Mouse (Mus musculus) spleen, postnatal 4 days (tissue): ENCODE measurements at regions not wholly inside any gene's neighbourhood (a gene's known extent, or its start where the extent isn't known, plus 50 kb on each side); places are given as distances from the start of the nearest gene placed in this dataset.

Experiments
- DNase-seq, 2 experiments: peaks; one replicate each; pipeline ENCODE4 v3.0.0; 2022; ENCODE audit warnings: low spot score in 2 of 2

DNA sequence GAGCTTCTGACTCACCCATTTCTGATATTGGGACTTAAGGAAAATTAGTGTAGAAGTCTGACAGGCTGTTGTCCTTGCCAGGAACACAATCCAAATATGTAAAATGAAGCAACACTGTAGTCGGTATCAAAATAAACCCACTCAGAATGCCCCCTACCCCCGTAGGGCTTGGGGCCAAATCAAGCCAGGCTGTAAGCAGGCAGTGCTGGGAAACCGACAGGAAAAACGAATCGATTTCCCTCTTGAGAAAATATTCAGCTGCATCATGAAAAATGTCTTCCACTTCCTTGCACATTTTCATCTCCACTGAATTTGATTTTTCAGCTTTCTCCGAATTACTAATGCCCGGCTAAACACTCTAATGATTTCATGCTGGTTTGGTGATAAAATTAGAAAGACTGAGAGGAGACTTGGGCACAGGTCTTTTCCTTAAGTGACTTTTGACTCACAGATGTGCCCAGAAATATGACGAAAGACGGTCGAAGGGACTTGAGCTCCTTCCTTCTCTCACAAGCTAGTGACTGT lies 485.7 kb downstream of the Fat4 start:
- no peak for DNase-seq

DNA sequence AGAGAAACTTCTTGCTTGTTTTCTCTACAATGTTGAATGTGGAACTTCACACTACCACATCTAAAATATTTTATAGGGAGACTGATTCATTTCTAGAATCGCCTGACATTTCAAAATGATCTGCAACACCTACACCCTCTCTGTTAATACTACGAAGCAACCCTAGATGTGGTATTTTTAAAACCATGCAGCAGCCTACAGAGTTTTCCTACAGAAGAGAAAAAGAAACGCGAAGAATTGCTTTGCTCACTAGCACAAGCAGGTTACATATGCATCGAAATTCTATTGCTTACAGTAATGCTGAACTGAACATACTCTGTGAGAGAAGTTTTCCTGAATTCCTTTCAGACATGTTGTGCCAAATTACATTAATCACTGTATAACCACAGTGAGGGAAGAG lies 488.7 kb downstream of the Fat4 start:
- DNase-seq, result no peak

DNA sequence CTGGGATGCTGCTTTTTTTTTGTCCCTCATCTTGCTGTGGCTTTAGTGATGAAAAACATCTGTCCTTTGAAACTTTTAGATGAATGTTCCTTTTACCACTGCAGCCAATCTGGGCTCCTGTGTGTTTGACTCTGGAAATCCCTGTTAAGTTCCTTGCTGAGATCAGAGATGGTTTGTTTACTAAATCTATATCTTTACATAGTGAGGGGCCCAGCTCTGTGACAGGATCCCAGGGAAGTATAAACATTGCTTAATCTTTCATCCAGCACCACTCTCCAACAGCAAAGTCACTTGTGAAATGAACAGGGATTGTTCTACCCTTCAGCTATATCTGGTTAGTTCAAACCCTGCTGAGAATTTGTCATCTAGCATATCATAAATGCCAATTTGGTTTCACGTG lies 501.8 kb downstream of the Fat4 start:
- no peak for DNase-seq

DNA sequence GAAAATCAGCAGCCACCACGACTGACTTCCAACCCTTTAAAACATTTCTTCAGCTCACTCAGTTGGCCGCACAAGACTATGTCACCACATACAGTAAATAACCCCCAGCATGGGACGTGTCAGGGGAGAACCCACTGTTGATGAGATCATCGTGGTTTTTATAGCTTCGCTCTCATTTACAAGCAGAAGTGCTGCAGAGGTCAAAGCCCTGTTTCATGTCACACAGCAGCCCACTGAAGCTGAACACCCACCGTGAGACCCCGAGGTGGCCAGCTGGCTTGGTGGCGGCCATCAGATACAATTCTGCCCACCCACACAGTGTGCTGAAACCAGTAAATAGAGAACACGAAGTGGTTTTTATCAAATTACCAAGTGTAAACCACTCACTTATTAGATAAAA lies 503.7 kb downstream of the Fat4 start:
- DNase-seq, result no peak

DNA sequence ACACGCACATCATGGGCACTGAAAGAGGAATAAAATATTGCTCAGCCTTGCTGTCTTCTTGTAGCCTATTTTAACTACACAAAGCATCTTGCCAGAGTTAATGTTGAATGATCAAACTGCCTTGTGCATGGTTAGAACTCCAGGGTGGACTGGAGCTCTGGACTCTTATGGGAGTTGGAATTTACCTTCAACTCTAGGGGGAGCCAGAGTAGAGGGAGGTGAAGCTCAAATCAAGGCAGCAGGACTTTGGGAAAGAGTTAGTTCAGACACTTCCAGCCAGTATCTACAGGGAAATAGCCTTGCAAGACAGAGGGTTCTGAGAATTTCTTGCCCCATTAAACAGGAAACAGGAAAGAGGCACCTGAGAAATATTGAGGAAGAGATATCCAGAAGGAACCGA lies 505.3 kb downstream of the Fat4 start:
- DNase-seq, result no peak

DNA sequence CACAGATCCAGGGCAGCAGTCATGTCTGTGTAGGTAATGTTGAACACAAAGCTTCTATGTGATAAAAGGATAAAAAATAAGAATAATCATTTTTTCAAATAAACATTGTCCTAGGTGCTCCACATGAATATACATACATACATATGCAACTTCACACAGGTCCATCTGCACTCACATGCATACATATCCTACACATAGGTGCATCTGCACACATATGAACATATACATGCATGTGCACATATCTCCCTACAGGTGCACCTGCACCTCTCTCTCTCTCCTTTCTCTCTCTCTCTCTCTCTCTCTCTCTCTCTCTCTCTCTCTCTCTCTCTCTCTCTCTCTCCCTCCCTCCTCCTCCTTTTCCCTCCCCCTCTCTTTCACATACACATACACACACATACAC lies 509.9 kb downstream of the Fat4 start:
- DNase-seq, result no peak

DNA sequence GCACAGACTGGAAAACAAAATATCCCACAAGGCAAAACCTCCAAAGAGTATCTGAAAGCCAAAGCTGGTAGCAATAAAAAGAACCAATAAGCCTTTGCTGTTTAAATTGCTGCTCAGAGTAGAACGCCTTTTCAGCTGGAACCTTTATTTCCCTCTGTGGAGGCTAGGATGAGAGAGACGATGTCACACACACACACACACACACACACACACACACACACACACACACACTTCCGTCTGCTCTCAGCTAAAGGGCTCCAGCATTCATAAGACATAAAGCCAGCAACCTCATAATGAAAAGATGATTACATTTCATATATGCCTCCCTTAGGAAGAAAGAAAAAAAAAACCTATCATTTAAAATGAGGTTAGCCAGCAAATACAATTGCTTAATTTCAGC lies 510.5 kb downstream of the Fat4 start:
- no peak for DNase-seq

DNA sequence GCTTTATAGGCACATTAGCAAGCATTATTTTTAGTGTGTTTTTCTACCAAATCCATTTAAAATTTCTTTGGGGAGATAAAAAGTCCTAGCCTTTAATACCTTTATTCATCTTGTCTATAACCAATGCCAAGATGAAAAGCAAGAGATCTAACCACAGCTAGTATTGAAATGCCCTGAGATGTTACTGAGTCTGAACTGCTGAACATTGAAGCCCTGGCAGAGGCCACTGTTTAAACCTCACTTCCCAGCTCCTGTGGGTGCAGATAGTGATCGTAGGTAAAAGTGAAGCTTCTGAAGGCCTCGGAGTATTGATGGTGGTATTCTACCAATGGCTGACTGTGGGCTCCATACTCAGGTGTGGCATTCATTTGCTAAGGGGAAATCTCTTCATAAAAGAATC lies 510.9 kb downstream of the Fat4 start:
- DNase-seq, result no peak

DNA sequence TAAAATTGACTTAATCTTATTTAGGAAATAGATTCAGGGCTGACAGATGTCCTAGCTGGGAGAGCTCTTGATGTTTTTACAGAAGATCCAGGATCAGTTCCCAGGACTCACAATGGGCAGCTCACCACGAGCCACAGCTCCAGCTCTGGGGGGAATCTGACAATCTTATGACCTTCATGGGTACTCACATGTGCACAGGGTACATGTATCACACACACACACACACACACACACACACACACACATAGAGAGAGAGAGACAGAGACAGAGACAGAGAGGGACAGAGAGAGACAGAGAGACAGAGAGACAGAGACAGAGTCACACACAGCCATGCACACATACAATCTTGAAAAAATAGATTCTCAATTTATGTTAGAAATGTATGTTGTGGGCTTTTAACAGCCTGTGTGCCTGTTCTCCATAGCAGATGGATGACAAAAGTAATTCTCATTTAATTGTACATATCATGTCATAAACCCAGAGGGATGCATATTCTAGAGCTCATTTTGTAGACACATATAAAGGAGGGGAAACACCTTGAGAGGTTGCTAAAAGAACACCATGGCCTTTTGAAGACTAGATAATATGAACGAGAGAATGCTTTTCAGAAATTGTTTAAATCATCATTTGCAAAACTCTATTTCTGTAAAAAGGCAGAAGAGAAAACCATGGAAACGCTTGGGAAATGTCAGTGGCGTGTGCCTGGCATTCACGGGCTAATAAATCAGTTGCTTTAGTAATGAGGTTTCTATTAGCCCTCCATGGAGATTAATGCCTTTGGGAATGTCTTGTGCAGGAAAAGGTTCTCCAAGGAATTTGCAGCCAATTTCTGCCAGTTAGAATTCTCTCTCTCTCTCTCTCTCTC lies 538.3 kb downstream of the Fat4 start:
- no peak for DNase-seq

DNA sequence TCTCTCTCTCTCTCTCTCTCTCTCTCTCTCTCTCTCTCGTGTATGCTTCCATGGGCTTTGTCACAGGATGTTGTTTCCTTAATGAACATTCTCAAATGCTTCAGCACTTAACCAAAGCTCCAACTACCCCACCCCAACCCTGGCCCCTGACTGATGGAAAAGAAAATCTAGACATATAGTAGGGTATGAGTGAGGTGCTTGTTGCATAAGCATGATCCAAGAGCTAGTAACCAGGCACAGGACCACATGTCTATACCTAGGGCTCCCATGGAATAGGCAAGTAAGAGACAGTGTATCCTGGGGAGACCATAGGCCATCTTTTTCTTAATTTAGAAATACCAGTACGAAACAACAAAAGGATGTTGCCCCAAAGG lies 538.9 kb downstream of the Fat4 start:
- no peak for DNase-seq

DNA sequence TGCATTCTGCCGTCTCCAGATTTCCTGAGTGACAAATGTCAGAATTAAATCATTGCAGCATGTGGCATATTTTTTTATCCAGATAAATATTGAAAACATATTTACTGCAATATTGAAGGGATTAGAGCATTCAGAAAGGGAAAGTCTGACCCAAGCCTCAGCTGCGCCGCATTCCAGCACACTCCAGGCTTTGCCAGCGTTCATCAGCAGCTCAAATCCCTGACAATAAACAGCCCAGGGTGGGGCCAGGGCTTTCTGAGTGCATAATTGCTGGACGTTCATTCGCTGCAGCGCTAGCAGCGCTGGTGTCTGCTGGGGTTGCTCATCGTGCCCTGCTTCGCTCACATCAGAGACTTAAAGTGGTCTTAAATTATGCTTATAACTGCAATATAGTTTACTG lies 556.6 kb downstream of the Fat4 start:
- no peak for DNase-seq

DNA sequence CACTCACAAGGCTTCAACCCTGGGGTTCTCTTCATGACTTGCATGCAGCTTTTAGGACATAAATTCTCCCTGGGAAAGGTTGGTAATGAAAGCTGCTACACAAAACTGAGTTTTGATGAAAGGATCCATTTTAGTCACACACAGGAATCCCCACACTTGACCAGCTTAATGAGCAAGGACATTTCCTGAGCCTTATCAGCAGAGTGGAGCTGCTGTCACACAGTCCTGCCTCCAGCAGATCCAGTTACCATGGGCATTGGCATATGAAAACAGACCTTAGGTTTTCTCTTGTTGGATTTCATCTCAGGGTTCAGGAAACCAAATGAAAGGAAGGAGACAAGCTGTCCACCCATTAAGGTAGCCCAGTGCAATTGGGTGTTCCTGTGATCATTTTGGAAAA lies 568.9 kb downstream of the Fat4 start:
- DNase-seq, result no peak

DNA sequence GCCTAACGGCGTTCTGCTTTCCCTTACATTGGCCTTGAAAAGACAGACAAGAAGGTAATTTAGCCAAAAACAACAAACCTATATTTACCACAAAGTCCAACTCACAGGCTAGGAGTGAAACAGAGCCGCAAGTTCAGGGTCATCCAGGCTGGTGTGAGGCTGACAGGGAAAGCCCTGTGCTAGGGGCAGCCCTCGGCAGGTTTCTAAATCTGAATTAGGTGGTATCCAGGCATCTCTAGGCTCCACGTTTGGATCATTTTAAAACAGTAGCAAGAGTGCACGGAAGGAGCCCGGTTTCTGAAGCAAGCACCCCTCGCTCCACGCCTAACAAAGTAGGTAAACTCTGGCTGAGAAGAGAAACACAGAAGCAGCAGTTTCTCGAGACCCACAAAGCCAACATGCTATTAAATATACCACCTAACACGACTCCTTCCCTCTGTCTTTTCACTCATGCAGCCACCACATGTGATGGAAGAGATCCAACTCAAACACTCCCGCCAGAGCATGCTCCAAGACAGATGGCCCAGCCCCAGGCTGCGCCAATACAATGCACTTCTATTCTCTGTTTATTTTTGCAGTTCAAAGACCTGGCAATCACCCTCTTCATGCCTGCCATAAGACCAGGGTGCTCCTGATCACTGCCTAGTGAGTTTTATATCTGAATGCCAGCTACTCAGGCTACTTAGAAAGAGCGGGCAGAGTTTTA lies 573.6 kb downstream of the Fat4 start:
- no peak for DNase-seq

DNA sequence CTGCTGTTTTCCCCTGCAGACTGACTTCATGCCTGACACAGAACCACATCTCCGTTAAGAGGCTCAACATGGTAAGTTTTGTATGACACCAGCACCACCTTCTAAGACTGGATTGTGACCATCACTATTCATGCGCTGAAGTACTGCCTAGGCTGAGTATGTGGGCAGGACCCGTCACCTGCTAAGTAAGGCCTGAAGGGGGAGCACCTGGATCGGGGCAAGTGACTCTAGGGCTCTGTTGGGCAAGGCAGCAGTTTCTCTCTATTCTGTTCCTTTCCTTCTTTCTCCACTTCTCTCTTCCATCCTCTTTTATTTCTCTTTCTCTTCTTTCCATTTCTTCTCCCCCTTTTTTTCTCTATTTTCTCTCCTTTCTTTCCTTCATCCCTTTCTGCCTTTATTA lies 574.8 kb downstream of the Fat4 start:
- DNase-seq, result no peak

DNA sequence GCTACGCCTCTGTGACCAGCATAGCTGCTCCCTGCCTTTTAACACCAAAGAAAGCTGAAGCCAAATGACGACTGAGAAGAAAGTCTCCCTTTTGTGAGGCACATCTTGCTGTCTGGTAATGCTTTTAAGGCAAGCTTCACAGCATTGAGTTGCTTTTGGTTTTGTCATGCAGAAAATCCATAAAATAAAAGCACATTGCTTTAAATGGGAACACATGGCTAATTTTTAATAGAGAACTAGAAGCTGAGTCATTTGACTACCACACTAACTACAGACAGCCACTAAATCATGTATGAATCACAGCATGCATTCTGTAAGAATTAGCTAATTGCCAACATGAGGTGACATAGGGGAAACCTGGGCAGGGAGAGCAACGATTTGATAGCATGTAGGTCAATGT lies 579.1 kb downstream of the Fat4 start:
- DNase-seq, result no peak

DNA sequence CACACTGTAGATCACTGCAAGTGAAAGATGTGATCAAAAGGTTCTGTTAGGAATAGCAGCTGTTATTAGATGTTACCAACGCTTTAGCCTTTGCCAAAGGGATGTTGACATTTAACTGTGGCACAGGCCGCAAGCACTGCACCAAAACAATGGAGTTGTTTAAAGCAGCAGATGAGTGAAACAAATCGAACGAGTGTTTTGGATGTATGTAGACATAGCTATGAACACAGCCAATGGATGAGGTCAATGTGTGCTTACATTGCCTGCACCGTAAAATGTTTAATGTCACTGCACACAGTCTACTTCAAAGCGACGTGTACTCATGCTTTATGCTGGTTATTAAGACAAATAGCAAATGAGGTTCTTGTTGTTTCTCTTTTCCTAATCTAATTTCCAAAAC lies 602.7 kb downstream of the Fat4 start:
- DNase-seq, result no peak

DNA sequence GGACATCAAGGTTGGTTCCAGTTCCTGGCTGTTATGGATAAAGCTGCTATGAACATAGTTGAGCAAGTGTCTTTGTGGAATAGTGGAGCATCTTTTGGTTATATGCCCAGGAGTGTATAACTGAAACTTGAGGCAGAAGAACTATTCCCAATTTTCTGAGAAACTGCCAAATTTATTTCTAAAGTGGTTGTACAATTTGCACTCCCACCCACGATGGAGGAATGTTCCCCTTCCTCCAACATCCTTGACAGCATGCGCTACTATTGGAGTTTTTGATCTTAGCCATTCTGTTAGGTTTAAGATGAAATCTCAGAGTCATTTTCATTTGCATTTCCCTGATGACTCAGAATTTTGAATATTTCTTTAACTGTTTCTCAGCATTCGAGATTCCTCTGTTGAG lies 607.6 kb downstream of the Fat4 start:
- DNase-seq, result no peak

DNA sequence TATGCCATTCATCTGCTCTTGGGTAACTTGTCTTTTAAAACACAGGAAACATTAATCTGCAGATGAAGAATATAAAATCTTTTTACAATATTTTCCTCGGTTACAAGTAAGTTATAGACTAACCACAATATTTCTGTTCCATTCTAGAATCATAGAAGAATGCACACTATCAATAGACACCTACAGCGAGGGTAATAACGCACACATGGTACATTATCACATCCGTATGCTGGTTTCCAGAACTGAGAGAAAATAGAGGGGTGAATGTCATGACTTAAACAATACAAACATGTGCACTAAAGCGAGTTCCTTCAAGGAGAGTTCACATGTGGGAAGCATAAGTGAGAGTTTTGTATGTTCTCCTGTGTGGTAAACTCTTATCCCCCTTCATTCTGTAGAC lies 641.3 kb downstream of the Fat4 start:
- DNase-seq, result no peak

DNA sequence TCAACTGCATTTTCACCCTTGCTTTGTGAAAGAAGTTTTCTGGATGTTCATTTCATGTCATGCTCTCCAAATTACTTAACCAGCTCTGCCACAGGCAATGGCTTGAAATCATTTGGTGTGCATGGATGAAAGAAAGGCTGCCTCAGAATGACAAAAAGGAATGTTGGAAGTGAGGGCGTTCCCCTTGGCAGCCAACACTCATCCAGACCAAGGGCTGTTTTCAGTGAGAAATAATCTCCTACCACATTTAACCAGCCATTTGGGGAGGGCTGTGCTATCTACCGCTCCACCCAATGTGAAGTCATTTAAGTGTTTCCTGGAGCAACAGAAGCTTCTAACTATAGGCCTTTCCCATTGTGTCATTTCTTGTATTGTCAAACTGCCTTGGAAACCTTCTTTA lies 650.8 kb downstream of the Fat4 start:
- no peak for DNase-seq

DNA sequence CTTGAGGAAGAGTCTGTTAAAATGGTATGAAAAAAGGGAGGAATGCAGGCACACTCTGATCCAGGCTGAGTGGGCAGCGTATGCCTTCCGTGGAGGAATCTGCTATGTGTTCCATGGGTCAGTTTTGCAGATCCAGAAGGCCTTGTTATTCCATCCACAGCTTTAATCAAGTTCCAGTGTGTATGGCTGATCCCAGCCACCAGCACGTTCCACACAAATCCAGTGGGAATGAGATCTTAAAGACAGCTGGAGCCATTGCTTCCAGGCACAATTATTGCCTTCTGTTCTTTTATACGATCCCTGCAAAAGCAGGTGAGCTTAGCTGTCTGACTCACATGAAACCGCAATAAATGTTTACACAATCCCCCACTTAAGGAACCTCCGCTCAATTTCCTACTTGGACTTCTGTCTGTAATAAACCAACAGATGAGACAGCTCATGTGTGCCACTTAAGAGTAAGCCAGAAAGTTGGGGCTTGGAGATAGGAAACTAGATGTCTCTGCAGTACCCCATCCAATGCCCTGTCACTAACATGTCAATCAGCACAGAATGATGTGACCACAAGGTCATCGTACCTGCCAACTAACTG lies 653.9 kb downstream of the Fat4 start:
- DNase-seq, result no peak

DNA sequence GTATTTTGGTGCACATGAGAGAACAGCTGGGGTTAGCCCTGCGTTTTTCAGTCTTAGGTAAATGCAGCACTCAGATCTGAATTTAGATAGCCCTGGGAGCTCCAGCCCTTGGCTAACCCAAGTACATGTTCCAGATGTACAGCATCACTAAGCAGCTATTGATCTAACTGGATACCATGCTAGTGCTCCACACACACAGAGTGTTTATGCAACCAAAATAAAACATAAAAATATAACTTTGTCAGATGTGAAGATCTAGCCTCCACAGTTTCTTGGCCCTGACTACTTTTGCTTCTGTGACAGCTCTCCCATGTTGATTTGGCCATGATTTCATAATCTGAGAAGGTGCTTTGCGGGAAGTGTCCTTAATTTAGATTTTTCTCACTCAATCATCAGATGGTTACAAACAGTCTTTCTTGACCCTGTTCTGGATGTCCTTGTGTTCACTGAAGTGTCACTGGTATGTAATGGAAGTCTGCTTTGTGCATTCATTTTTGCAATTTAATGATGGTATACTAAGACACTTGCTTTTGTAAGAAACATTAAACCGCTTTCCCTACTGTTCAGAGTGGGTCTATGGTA lies 672.8 kb downstream of the Fat4 start:
- no peak for DNase-seq

DNA sequence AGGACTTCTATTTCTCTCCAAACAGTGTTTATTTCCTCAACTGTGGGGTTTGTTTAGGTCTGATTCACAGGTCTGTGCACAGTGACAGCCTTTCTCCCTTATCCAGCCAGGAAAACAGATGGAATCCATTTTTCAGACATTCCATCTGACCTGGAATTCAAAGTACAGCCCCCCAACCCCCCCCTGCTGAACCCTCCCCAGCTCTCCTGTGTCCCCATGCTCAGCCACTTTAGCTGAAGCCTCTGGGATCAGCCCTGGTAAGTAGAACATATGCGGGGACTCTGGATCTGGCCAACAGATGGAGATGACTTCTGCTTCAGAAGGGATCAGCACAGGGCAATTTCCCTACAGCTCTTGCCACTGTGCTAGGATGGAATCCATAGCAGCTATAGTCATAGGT lies 674.2 kb downstream of the Fat4 start:
- DNase-seq, result no peak
